Comparison of ENCODE assay signal across 19 mouse cellular contexts in the genomic region with DNA sequence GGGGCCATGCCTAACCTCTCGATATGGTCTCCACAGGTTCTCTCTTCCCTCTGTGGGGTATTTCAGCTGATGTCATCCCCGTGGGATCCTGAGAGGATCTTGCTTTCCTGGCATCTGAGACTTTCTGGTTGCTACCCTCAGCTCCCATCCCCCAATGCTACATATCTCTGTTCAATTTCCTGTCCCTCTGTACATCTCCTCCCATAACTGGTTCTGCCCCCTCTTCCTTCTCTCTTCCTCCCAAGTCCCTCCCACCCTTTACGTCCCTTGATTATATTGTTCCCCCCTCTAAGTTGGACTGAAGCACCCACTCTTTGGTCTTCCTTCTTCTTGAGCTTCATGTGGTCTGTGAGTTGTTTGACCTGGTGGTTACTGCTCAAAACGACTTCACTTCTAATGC. TPM values are rescaled to one million over a fixed set of nuclear protein-coding genes. Genes with fewer than 3 reads are reported as not detected.
DNase-seq lines count a peak whose midpoint lies in the region; ATAC-seq and TF ChIP-seq lines count a peak whose summit lies in the region.
"Had no signal": no experiment of that assay in that cellular context is flagged by ENCODE, and none has a peak within 500 bp of the region (broad histone marks: within the 10 kb centered on the region; RNA-seq: fewer than 3 reads in every experiment).

No protein-coding gene starts in this region.

- no peak for TF ChIP-seq POLR2A in MEL (IDR thresholded peaks at IDR 0.05; ENCODE audit: control insufficient read depth in 1 of 2, insufficient read depth in 1 of 2, low read depth in 1 of 2, low read length in 2 of 2, poor library complexity in 1 of 2)

- peak; percentile 9 for DNase-seq in thymus, postnatal 0 days (ENCODE audit: low spot score)
- DNase-seq in thymus, postnatal 36 days: no peak
- peak; percentile 57 for DNase-seq in MEL (ENCODE audit: low read depth, low spot score)
- no peak for DNase-seq in embryo, embryonic 10 days (ENCODE audit: low spot score)
- no peak for DNase-seq in layer of hippocampus, adult 2 months (ENCODE audit: low spot score in 2 of 2)
- DNase-seq: adrenal gland, postnatal 14 days; cerebellum, adult 11-12 months; cerebellum, adult 9-10 months; cerebellum, postnatal 36 days; forebrain, postnatal 0 days; gastrocnemius, postnatal 14 days; heart, postnatal 36 days had no signal

- no peaks in the 10 kb centered on the region for H3K79me2 ChIP-seq in MEL (ENCODE audit: control insufficient read depth, insufficient read depth, low read length, poor library complexity)

- TF ChIP-seq CTCF in MEL (IDR thresholded peaks at IDR 0.05 in 2 of 3, conservative IDR thresholded peaks at IDR 0.05 in 1 of 3; ENCODE audit: control insufficient read depth in 1 of 3, insufficient read depth in 1 of 3, low read depth in 2 of 3, low read length in 3 of 3, poor library complexity in 1 of 3, severe bottlenecking in 1 of 3): no peak
- TF ChIP-seq CTCF in layer of hippocampus, adult 2 months (conservative IDR thresholded peaks at IDR 0.05): no peak

- H3K36me3 ChIP-seq in MEL (ENCODE audit: control insufficient read depth in 1 of 2, insufficient read depth in 2 of 2, low read length in 2 of 2): peaks cover 0 to 45% of the 10 kb centered on the region in 2 experiments; a peak in 2 of 4 replicates
- H3K36me3 ChIP-seq: embryonic facial prominence, embryonic 10.5 days; heart, embryonic 13.5 days; hindbrain, embryonic 15.5 days; intestine, embryonic 15.5 days had no signal

- H3K27ac ChIP-seq in MEL (ENCODE audit: control insufficient read depth, low read depth, low read length): no peak overlapping the region
- H3K27ac ChIP-seq in layer of hippocampus, adult 2 months: no peak overlapping the region
- H3K27ac ChIP-seq: embryonic facial prominence, embryonic 10.5 days; forebrain, embryonic 13.5 days; heart, embryonic 13.5 days; hindbrain, embryonic 15.5 days; intestine, embryonic 15.5 days had no signal

- TF ChIP-seq EP300 in MEL (IDR thresholded peaks at IDR 0.05; ENCODE audit: low read depth in 1 of 2, low read length in 2 of 2): no peak

- H3K4me3 ChIP-seq in MEL (ENCODE audit: control insufficient read depth in 1 of 2, insufficient read depth in 1 of 2, low read depth in 2 of 2, low read length in 2 of 2): no peak overlapping the region
- H3K4me3 ChIP-seq in layer of hippocampus, adult 2 months: no peak overlapping the region
- H3K4me3 ChIP-seq: embryonic facial prominence, embryonic 10.5 days; forebrain, embryonic 13.5 days; heart, embryonic 13.5 days; hindbrain, embryonic 15.5 days; intestine, embryonic 15.5 days had no signal

- no peak for TF ChIP-seq RAD21 in MEL (IDR thresholded peaks at IDR 0.05; ENCODE audit: low read depth, low read length)

- peaks cover 11 to 45% of the 10 kb centered on the region in 2 experiments for H3K4me1 ChIP-seq in MEL (ENCODE audit: control insufficient read depth in 1 of 2, insufficient read depth in 2 of 2, low read length in 2 of 2)
- H3K4me1 ChIP-seq: embryonic facial prominence, embryonic 10.5 days; forebrain, embryonic 13.5 days; heart, embryonic 13.5 days; hindbrain, embryonic 15.5 days; intestine, embryonic 15.5 days had no signal

- H3K9ac ChIP-seq in MEL (ENCODE audit: control insufficient read depth, low read depth, low read length, poor library complexity, severe bottlenecking): no peak overlapping the region
- H3K9ac ChIP-seq: forebrain, embryonic 13.5 days; forebrain, postnatal 0 days; heart, embryonic 13.5 days; hindbrain, embryonic 15.5 days; intestine, embryonic 15.5 days had no signal

- ATAC-seq in inflammation-experienced regulatory T-cells, adult 6 months: peak; percentile 60
- ATAC-seq: forebrain, embryonic 13.5 days; forebrain, postnatal 0 days; intestine, embryonic 15.5 days had no signal

- H3K9me3 ChIP-seq in MEL (replicated peaks; ENCODE audit: insufficient read depth, low read length): no peaks in the 10 kb centered on the region
- H3K9me3 ChIP-seq: embryonic facial prominence, embryonic 10.5 days; forebrain, embryonic 13.5 days; heart, embryonic 13.5 days; hindbrain, embryonic 15.5 days; intestine, embryonic 15.5 days had no signal

- H3K27me3 ChIP-seq in MEL (ENCODE audit: control insufficient read depth in 1 of 2, insufficient read depth in 2 of 2, low read length in 2 of 2): no peaks in the 10 kb centered on the region
- H3K27me3 ChIP-seq: forebrain, embryonic 13.5 days; heart, embryonic 13.5 days; hindbrain, embryonic 15.5 days; intestine, embryonic 15.5 days had no signal

TF ChIP-seq in MEL, 35 proteins besides CTCF, POLR2A, EP300 and RAD21:
- TF ChIP-seq ELF1 (IDR thresholded peaks at IDR 0.05; ENCODE audit: low read depth, low read length): no peak
- TF ChIP-seq HCFC1 (IDR thresholded peaks at IDR 0.05; ENCODE audit: low read depth, low read length): 0 out of 2 replicates have a peak, but pooled peaks have one; percentile 11
- TF ChIP-seq GATA1 (IDR thresholded peaks at IDR 0.05; ENCODE audit: low read depth, low read length): peak; percentile 37; the same call in 1 of the 2 replicates
TF ChIP-seq in MEL: peak in this region for 2.

RNA-seq across cellular contexts. Expression of gene Tmem158, which starts 11.0 kb away (rescaled TPM):
- polyA plus RNA-seq in thymus, postnatal 0 days (2015; fragmentation: Nextera tagmentation; extraction: Ambion mirVana): 7.8 and 8.7 TPM in 2 replicates
- 5.0 and 5.1 TPM in 2 replicates for total RNA-seq in MEL (2012; rRNA removed)
- polyA plus RNA-seq in MEL (2012; ENCODE audit: insufficient read depth in 1 of 2, insufficient read length in 2 of 2, low read depth in 1 of 2, low replicate concordance in 2 of 2, missing spikeins in 1 of 2): 10 to 100 TPM in 1 of 2 experiments, not detected in 1; 10.1 TPM
- under 1 TPM in 2 of 3 experiments, not detected in 1; 0.45 to 0.85 TPM for polyA plus RNA-seq in inflammation-experienced regulatory T-cells, adult 6 months (2017; shearing (Covaris generic))
- 10 to 100 TPM; 35.2 to 37.9 TPM for total RNA-seq in layer of hippocampus, adult 2 months (2021)

RNA-seq across cellular contexts. Expression of gene Cdcp1, which starts 55.7 kb away (rescaled TPM):
- polyA plus RNA-seq in thymus, postnatal 0 days (2015; fragmentation: Nextera tagmentation; extraction: Ambion mirVana): 5.6 and 6.8 TPM in 2 replicates
- total RNA-seq in MEL (2012; rRNA removed): not detected in 2 replicates
- not detected for polyA plus RNA-seq in MEL (2012; ENCODE audit: insufficient read depth in 1 of 2, insufficient read length in 2 of 2, low read depth in 1 of 2, low replicate concordance in 2 of 2, missing spikeins in 1 of 2)
- 1 to 10 TPM in 2 of 3 experiments, under 1 TPM in 1; 0.35 to 1.5 (median 1.3) TPM for polyA plus RNA-seq in inflammation-experienced regulatory T-cells, adult 6 months (2017; shearing (Covaris generic))
- total RNA-seq in layer of hippocampus, adult 2 months (2021): under 1 TPM in 1 of 2 experiments, not detected in 1; 0.08 TPM
- total RNA-seq: gastrocnemius, adult 18-20 months; gastrocnemius, postnatal 14 days had no signal
- polyA plus RNA-seq: forebrain, embryonic 13.5 days had no signal

Comparison
In these comparisons a context has a peak if more than half of its experiments do, and no peak if none do; other contexts are left out.
1. DNase-seq: peak in thymus, postnatal 0 days (single experiment) and MEL (single experiment); none in thymus, postnatal 36 days (0 of 2), embryo, embryonic 10 days (single experiment) and layer of hippocampus, adult 2 months (0 of 2).